Mouse (Mus musculus) spleen, adult 10 weeks (tissue): ENCODE measurements around the gene Lbr. TPM values are rescaled to one million over a fixed set of nuclear protein-coding genes. Genes with fewer than 3 reads are reported as not detected.

Experiments
- polyA plus RNA-seq: library from polyadenylated mRNA; stranded (reverse); fragments of 350-450 nt; fragmentation: Illumina TruSeq; extraction: RNeasy Lipid Tissue Mini Kit (QIAGEN cat#74804); gene quantifications from one replicate; pipeline ENCODE4 v1.2.3, GENCODE M21; 2015; ENCODE audit warnings: low replicate concordance; ENCODE audit not compliant: insufficient read depth

Gene Lbr
- 129 TPM for polyA plus RNA-seq

DNA sequence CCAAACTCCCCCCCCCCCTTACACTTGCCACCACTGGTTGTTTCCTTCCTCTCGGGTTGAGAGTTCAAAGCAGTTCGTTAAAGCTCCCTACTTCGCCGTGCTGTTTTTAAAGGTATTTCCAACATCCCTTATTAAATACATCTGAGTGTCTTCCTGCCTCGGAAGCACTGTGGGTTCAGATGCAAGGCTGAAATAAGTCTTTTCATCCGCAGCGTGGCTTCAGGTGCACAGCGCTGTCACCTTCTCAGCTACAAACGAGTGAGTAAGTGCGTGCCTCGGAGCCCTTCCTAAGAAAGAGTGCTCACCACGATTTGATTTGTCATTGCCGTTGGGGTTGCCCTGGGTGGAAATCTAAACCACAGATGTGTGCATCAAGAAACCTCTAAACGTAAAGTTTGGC is at the start of gene Lbr:
Gene Lbr, minus strand, starts transcription at position 266 of the 400 bp plus-strand sequence.

Other genes with a start within 250 kb of the Lbr start
- 6.3 TPM for gene Enah, start 176.9 kb upstream of the Lbr start, polyA plus RNA-seq